Mouse (Mus musculus): Measurements from ENCODE around the gene Specc1. TPM values are rescaled to one million over a fixed set of nuclear protein-coding genes. Genes with fewer than 3 reads are reported as not detected.
"Not testable (repeated sequence)": the region's sequence is repeated elsewhere in the genome, so short reads cannot be mapped to it uniquely, and the experiment has no call there.

The Specc1 gene
- polyA plus RNA-seq, 1 experiment from 2014 or later, result 17.1 TPM

- Histone ChIP-seq H3K27ac (ENCODE audit: low read depth, low read length) (no peak overlapping the region), H3K9me3 (replicated peaks; ENCODE audit: control insufficient read depth, low read length) (no peaks in the 10 kb centered on the region), H3K4me3 (ENCODE audit: low read depth, low read length) (no peak overlapping the region), H3K27me3 (ENCODE audit: control insufficient read depth, insufficient read depth, low read length) (no peaks in the 10 kb centered on the region), H3K4me1 (ENCODE audit: control insufficient read depth, insufficient read depth, low read length) (no peaks in the 10 kb centered on the region), H3K4me2 (no peak overlapping the region), H3K9ac (ENCODE audit: low read depth, low read length) (no peak overlapping the region), H3K36me3 (ENCODE audit: control insufficient read depth, insufficient read depth, low read length) (no peaks in the 10 kb centered on the region)
- no peak for ATAC-seq (replicated peaks; ENCODE audit: insufficient number of reproducible peaks, low FRiP score, low TSS enrichment)
- WGBS (ENCODE audit: insufficient replicate concordance), result 80% methylated on average over 2 of the region's 2 CpGs
Observed at GRCm38 (mm10) chr11:61942903-61943302, 13.7 kb upstream of the Specc1 start.

DNA sequence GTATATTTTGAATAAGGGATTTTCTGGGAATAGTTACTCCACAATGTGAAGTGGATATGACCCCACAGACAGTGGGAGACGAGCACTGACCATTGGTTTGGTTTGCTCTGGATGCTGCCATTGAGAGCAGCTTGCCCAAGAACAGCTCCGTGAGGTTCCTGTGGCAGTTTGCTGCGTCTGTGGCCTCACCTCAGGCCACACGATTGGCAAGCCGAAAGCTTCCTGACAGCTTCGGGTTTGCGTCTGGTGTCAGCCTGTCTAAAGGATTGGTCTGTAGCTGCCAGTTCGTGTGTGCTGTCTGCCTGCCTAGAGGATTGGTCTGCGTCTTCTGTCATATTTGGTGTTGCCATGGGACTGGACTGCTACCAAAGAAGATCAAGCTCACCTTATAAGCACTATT, 12.1 kb upstream of the Specc1 start:
- no peak for ATAC-seq (replicated peaks; ENCODE audit: insufficient number of reproducible peaks, low FRiP score, low TSS enrichment)
- Histone ChIP-seq H3K9me3 (replicated peaks; ENCODE audit: control insufficient read depth, low read length) (no peaks in the 10 kb centered on the region), H3K36me3 (ENCODE audit: control insufficient read depth, insufficient read depth, low read length) (no peaks in the 10 kb centered on the region), H3K4me1 (ENCODE audit: control insufficient read depth, insufficient read depth, low read length) (no peaks in the 10 kb centered on the region), H3K27ac (ENCODE audit: low read depth, low read length) (no peak overlapping the region), H3K4me3 (ENCODE audit: low read depth, low read length) (no peak overlapping the region), H3K4me2 (no peak overlapping the region), H3K27me3 (ENCODE audit: control insufficient read depth, insufficient read depth, low read length) (no peaks in the 10 kb centered on the region), H3K9ac (ENCODE audit: low read depth, low read length) (no peak overlapping the region)
- WGBS (ENCODE audit: insufficient replicate concordance), result 72% methylated on average over 9 of the region's 9 CpGs

DNA sequence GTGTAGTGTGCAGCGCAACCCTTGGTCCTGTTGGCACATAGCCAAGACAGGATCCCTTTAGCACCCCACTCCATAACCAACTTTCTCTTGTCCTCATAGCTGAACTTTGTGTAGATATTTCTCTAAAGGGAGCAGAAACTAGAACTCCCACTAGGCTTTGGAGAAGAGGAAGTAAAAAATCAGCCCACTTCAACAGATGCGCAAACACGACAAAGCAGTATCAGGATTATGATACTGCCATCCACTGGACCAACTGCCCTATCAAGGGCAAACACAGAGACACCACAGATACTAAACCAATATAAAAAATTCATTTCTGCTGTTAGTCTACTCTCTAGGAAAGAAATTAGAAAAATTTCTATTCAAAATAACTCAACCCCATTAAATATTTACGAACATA, 10.0 kb upstream of the Specc1 start:
- ATAC-seq (replicated peaks; ENCODE audit: insufficient number of reproducible peaks, low FRiP score, low TSS enrichment), result no peak
- 89% methylated on average over 4 of the region's 4 CpGs for WGBS (ENCODE audit: insufficient replicate concordance)

GRCm38 (mm10) chr11:61949315-61949714, 7.2 kb upstream of the Specc1 start:
- Histone ChIP-seq H3K27me3 (ENCODE audit: control insufficient read depth, insufficient read depth, low read length) (no peaks in the 10 kb centered on the region), H3K36me3 (ENCODE audit: control insufficient read depth, insufficient read depth, low read length) (no peaks in the 10 kb centered on the region), H3K4me3 (ENCODE audit: low read depth, low read length) (no peak overlapping the region), H3K4me2 (no peak overlapping the region), H3K4me1 (ENCODE audit: control insufficient read depth, insufficient read depth, low read length) (no peaks in the 10 kb centered on the region), H3K9me3 (replicated peaks; ENCODE audit: control insufficient read depth, low read length) (no peaks in the 10 kb centered on the region), H3K9ac (ENCODE audit: low read depth, low read length) (no peak overlapping the region), H3K27ac (ENCODE audit: low read depth, low read length) (no peak overlapping the region)
- WGBS (ENCODE audit: insufficient replicate concordance), result 0% methylated on average over 3 of the region's 3 CpGs
- ATAC-seq (replicated peaks; ENCODE audit: insufficient number of reproducible peaks, low FRiP score, low TSS enrichment), result no peak

More for the DNA sequence above, 10.0 kb upstream of the Specc1 start:
- Histone ChIP-seq H3K36me3 (ENCODE audit: control insufficient read depth, insufficient read depth, low read length) (no peaks in the 10 kb centered on the region), H3K9ac (ENCODE audit: low read depth, low read length) (no peak overlapping the region), H3K4me3 (ENCODE audit: low read depth, low read length) (no peak overlapping the region), H3K27ac (ENCODE audit: low read depth, low read length) (no peak overlapping the region), H3K4me1 (ENCODE audit: control insufficient read depth, insufficient read depth, low read length) (no peaks in the 10 kb centered on the region), H3K4me2 (no peak overlapping the region), H3K9me3 (replicated peaks; ENCODE audit: control insufficient read depth, low read length) (no peaks in the 10 kb centered on the region), H3K27me3 (ENCODE audit: control insufficient read depth, insufficient read depth, low read length) (no peaks in the 10 kb centered on the region)

GRCm38 (mm10) chr11:61950632-61951031, 5.9 kb upstream of the Specc1 start:
- WGBS (ENCODE audit: insufficient replicate concordance), result 20% methylated on average over 10 of the region's 10 CpGs
- Histone ChIP-seq H3K36me3 (ENCODE audit: control insufficient read depth, insufficient read depth, low read length) (no peaks in the 10 kb centered on the region), H3K4me1 (ENCODE audit: control insufficient read depth, insufficient read depth, low read length) (no peaks in the 10 kb centered on the region), H3K9me3 (replicated peaks; ENCODE audit: control insufficient read depth, low read length) (no peaks in the 10 kb centered on the region), H3K4me2 (no peak overlapping the region), H3K9ac (ENCODE audit: low read depth, low read length) (no peak overlapping the region), H3K27ac (ENCODE audit: low read depth, low read length) (no peak overlapping the region), H3K27me3 (ENCODE audit: control insufficient read depth, insufficient read depth, low read length) (no peaks in the 10 kb centered on the region), H3K4me3 (ENCODE audit: low read depth, low read length) (no peak overlapping the region)
- no peak for ATAC-seq (replicated peaks; ENCODE audit: insufficient number of reproducible peaks, low FRiP score, low TSS enrichment)

DNA sequence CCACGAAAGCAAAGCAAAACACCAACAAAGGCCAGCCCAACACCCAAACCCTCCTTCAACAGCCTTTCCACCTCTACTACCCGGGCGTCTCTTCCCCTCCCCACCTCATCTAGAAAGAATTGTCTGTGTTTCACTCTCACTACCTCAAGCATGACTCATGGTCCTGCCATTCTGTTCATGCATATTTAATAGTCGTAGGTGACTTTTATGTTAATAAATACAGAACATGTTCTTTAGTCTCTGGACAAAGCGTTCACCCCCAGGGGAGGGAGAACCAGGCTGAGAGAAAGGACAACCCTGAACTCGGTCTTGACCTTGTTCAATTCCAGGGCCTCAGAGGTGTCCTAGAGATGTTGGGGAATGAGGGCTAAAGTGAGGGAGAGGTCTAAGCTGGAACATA, 1.4 kb upstream of the Specc1 start:
- H3K4me3 ChIP-seq (ENCODE audit: low read depth, low read length), result no peak overlapping the region
- no peaks in the 10 kb centered on the region for H3K4me1 ChIP-seq (ENCODE audit: control insufficient read depth, insufficient read depth, low read length)
- peaks cover 10% of the 10 kb centered on the region for H3K27me3 ChIP-seq (ENCODE audit: control insufficient read depth, insufficient read depth, low read length)
- no peak overlapping the region for H3K27ac ChIP-seq (ENCODE audit: low read depth, low read length)
- no peaks in the 10 kb centered on the region for H3K9me3 ChIP-seq (replicated peaks; ENCODE audit: control insufficient read depth, low read length)
- no peak for ATAC-seq (replicated peaks; ENCODE audit: insufficient number of reproducible peaks, low FRiP score, low TSS enrichment)
- H3K36me3 ChIP-seq (ENCODE audit: control insufficient read depth, insufficient read depth, low read length), result no peaks in the 10 kb centered on the region
- no peak overlapping the region for H3K9ac ChIP-seq (ENCODE audit: low read depth, low read length)
- H3K4me2 ChIP-seq, result no peak overlapping the region
- WGBS (ENCODE audit: insufficient replicate concordance), result 76% methylated on average over 6 of the region's 6 CpGs

GRCm38 (mm10) chr11:61955951-61956350, 612 bp upstream of the Specc1 start:
- Histone ChIP-seq H3K4me2 (no peak overlapping the region), H3K9me3 (replicated peaks; ENCODE audit: control insufficient read depth, low read length) (no peaks in the 10 kb centered on the region), H3K4me1 (ENCODE audit: control insufficient read depth, insufficient read depth, low read length) (no peaks in the 10 kb centered on the region), H3K36me3 (ENCODE audit: control insufficient read depth, insufficient read depth, low read length) (no peaks in the 10 kb centered on the region), H3K27ac (ENCODE audit: low read depth, low read length) (no peak overlapping the region), H3K4me3 (ENCODE audit: low read depth, low read length) (no peak overlapping the region), H3K9ac (ENCODE audit: low read depth, low read length) (no peak overlapping the region), H3K27me3 (ENCODE audit: control insufficient read depth, insufficient read depth, low read length) (peaks cover 10% of the 10 kb centered on the region)
- ATAC-seq (replicated peaks; ENCODE audit: insufficient number of reproducible peaks, low FRiP score, low TSS enrichment), result no peak
- WGBS (ENCODE audit: insufficient replicate concordance), result 74% methylated on average over 6 of the region's 6 CpGs

DNA sequence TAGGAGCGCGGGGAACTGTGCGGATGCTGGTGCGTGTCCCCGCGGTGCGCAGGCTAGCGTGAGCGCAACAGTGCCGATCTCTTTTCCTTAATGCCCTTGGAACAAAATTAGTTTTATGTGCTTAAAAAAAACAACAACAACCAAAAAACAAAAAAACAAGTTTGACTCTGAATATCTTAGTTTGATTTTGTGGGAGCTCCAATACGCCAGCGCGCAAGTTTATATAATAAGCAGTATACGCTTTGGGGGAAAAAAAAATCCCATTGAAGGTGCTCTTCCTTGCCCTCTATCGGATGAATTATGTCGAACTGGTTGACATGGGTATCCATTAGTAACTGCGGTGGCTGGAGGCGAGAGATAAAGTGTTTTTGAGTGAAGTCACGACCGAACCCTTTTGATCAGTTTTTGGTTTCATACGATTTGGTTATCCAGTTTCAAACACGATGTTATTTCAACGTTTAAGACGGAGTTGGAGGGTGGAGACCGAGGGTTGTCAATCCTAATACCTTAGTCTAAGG, 792 bp downstream of the Specc1 start:
- no peak for ATAC-seq (replicated peaks; ENCODE audit: insufficient number of reproducible peaks, low FRiP score, low TSS enrichment)
- Histone ChIP-seq H3K4me1 (ENCODE audit: control insufficient read depth, insufficient read depth, low read length) (no peaks in the 10 kb centered on the region), H3K4me3 (ENCODE audit: low read depth, low read length) (peak overlapping the region; percentile 63), H3K4me2 (peak overlapping the region; percentile 89), H3K9ac (ENCODE audit: low read depth, low read length) (peak overlapping the region; percentile 44; the same call in 1 of the 2 replicates), H3K36me3 (ENCODE audit: control insufficient read depth, insufficient read depth, low read length) (no peaks in the 10 kb centered on the region), H3K9me3 (replicated peaks; ENCODE audit: control insufficient read depth, low read length) (no peaks in the 10 kb centered on the region), H3K27me3 (ENCODE audit: control insufficient read depth, insufficient read depth, low read length) (peaks cover 10% of the 10 kb centered on the region), H3K27ac (ENCODE audit: low read depth, low read length) (no peak overlapping the region)
- WGBS (ENCODE audit: insufficient replicate concordance), result 6% methylated on average over 25 of the region's 25 CpGs

DNA sequence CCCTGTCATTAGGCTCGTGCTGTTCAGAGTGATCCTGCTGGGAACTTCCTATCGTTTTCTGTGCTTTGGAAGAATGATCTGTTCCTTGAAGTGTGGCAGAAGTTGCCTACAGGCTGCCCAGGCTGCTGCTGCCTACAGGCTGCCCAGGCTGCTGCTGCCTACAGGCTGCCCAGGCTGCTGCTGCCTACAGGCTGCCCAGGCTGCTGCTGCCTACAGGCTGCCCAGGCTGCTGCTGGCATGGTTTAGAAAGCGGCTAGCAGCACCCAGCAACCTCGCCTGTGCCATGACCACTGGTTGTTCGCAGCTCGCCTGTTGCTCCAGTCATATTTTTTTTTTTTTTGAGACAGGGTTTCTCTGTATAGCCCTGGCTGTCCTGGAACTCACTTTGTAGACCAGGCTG, 2.1 kb downstream of the Specc1 start:
- ATAC-seq (replicated peaks; ENCODE audit: insufficient number of reproducible peaks, low FRiP score, low TSS enrichment); H3K4me1 ChIP-seq (ENCODE audit: control insufficient read depth, insufficient read depth, low read length); H3K9me3 ChIP-seq (replicated peaks; ENCODE audit: control insufficient read depth, low read length); H3K36me3 ChIP-seq (ENCODE audit: control insufficient read depth, insufficient read depth, low read length); H3K9ac ChIP-seq (ENCODE audit: low read depth, low read length); H3K4me2 ChIP-seq; H3K27ac ChIP-seq (ENCODE audit: low read depth, low read length); H3K27me3 ChIP-seq (ENCODE audit: control insufficient read depth, insufficient read depth, low read length); H3K4me3 ChIP-seq (ENCODE audit: low read depth, low read length): not testable (repeated sequence)
- WGBS (ENCODE audit: insufficient replicate concordance), result 56% methylated on average over 6 of the region's 6 CpGs

Measured in heart, embryonic 11.5 days (tissue).